Mouse (Mus musculus) thymus, postnatal 14 days (tissue): Measurements from ENCODE around the gene Angptl8.
"Not testable (repeated sequence)": the region's sequence is repeated elsewhere in the genome, so short reads cannot be mapped to it uniquely, and the experiment has no call there.

Source experiments
- DNase-seq: peaks from one replicate; pipeline ENCODE4 v3.0.0; 2021

Gene Angptl8

GRCm38 (mm10) chr9:21835258-21835912 is at the start of gene Angptl8:
Gene Angptl8 (plus strand): TSS chr9:21835510.
- no peak for DNase-seq

DNA sequence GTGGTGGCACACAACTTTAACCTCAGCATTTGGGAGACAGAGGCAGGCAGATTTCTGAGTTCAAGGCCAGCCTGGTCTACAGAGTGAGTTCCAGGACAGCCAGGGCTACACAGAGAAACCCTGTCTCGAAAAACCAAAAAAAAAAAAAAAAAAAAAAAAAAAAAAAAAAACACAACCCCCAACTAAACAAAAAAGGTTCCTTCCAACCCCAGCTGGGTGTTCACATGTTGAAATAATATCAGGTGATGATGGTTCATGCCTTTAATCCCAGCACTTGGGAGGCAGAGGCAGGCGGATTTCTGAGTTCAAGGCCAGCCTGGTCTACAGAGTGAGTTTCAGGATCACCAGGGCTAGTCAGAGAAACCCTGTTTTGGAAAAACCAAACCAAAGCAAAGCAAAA is 49.0 kb upstream of the Angptl8 start:
- not testable (repeated sequence) for DNase-seq

DNA sequence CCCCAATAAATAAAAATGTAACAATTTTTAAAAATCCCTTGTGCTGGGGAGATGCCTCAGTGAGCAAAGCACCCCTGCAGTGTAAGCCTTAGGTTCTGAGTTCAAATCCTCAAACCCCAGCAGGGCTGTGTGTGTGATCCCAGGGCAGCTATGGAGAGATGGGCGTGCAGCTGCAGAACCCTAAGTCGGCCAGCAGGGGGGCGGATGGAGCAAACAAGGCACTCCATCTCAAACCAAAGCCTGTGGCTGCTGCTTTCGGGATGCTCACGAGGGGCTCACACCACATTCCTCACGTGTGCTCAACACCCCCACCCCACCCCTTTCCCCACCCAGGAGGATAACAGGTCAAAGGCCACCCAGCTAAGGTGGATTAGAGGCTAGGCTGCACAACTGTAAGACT is 48.4 kb upstream of the Angptl8 start:
- peak; percentile 71 for DNase-seq

DNA sequence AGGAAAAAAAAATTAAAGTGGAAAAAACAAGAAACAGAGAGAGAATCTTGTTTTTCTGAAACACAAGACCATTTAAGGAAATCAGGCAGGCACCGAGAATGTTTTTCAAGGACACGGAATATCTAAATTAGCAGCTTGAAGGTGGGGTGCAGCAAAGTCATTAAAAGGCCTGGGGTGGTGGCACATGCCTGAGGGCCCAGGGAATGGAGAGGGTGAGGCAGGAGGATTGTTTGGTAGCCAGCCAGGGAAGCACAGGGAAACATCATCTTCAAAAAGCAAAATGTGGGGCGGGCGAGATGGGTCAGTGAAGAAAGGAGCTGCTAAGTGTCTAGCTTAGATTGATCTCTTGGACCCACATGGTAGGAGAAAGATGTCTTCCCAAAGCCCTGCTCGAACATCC is 47.7 kb upstream of the Angptl8 start:
- no peak for DNase-seq

- DNase-seq, result no peak
Measured at GRCm38 (mm10) chr9:21788234-21788633, 47.1 kb upstream of the Angptl8 start.

DNA sequence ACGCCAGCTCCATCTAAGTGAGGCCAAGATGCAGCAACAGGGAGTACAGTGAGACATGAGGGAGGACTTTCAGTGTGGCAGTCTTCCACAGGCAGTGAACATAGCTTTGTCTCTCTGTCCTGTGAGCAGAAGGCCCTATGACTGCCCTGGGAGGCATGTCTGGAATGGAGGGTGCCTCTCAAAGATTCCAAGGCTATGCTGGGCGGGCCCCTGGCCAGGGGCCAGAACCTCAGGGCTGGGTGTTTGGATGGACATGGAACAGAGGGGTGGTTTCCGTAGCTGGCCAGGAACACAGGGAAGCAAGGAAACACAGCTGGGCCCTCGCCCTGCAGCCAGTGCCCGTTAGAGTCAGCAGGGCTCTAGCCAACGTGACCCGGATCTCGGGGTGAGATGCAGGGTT is 43.4 kb upstream of the Angptl8 start:
- no peak for DNase-seq

- no peak for DNase-seq
Measured at GRCm38 (mm10) chr9:21792644-21793043, 42.7 kb upstream of the Angptl8 start.

- not testable (repeated sequence) for DNase-seq
Measured at GRCm38 (mm10) chr9:21793507-21793906, 41.8 kb upstream of the Angptl8 start.

GRCm38 (mm10) chr9:21794344-21794834 is 40.9 kb upstream of the Angptl8 start:
- DNase-seq, result no peak

- no peak for DNase-seq
Measured at GRCm38 (mm10) chr9:21794925-21795324, 40.4 kb upstream of the Angptl8 start.

DNA sequence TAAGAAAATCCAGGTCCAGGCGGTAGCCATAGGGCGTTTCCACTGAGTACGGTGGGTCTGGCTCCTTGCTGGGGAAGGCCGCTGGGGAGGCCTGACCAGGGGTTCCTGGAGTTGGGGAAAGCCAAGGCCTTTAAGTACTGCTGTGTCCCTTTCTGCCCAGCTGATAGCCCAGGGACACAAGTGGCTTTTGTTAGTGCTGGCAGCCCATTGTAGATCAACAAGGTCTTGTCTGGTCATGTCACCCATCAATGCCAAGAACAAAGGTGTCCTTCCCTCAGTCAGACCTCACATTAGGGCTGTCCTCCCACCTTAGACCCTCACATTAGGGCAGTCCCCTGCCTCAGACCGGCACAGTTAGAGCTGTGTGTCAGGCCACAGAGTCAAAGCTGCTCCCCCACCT is 39.7 kb upstream of the Angptl8 start:
- no peak for DNase-seq

DNA sequence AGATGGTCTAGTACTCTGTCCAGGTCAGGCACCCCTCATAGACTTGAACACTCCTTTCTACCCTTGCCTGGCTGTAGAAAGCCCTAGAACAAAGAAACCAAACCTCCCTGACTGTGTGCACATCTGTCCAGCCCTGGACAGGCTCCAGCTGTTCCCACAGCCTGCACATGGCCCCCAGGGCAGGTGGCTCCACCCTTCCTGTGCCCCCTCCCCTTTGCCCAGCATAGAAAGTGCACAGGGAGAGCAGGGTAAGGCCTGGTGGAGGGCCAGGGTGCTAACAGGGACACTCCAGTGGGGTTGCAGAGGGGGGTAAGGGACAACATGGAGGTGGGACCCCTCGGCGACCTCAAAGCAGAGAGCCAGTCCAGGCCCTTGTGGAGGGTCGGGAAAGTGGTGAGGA is 39.1 kb upstream of the Angptl8 start:
- no peak for DNase-seq

GRCm38 (mm10) chr9:21796919-21797318 is 38.4 kb upstream of the Angptl8 start:
- no peak for DNase-seq

- peak; percentile 44 for DNase-seq
Measured at GRCm38 (mm10) chr9:21797921-21798344, 37.4 kb upstream of the Angptl8 start.

GRCm38 (mm10) chr9:21798345-21799009 is 36.8 kb upstream of the Angptl8 start, which contains the start of gene Kank2:
Gene Kank2 (minus strand): TSS chr9:21798744.
- peak; percentile 89 for DNase-seq

DNA sequence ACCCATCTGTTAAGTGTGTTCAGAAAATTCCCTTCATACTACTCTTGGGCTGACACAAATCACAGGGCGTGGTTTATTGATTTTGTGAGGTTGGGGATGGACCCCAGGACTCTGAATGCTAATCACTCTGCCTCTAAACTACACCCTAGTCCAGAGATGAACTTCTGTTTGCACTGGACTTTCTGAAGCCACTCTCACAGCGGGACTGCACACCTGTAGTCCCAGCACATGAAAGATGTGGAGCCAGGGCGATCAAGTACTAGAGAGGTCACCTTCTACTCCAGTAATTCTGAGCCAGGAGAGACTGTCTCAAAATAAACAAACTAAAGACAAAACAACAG is 36.3 kb upstream of the Angptl8 start:
- no peak for DNase-seq

GRCm38 (mm10) chr9:21801121-21801520 is 34.2 kb upstream of the Angptl8 start:
- no peak for DNase-seq

DNA sequence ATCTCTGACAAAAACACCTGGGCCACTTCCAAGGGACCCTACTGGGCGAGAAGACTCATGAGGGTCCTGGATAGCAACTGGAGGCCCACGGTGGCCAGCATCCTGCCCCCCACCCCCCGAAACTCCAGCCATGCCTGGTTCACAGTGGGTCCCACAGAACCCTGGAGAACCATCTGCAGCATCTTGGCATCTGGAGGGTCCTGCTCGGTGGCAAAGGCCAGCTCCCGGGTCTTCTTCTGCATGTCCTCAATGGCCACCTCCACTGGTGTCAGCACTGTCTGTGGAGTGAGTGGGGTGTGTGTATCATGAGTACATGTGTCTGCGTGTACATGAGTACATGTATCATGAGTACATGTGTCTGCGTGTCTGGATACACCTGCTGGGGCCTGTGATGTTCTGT is 33.7 kb upstream of the Angptl8 start:
- DNase-seq, result no peak

GRCm38 (mm10) chr9:21803986-21804644 is 31.2 kb upstream of the Angptl8 start:
- peak; percentile 77 for DNase-seq

GRCm38 (mm10) chr9:21806363-21806762 is 28.9 kb upstream of the Angptl8 start:
- no peak for DNase-seq

GRCm38 (mm10) chr9:21806976-21807375 is 28.3 kb upstream of the Angptl8 start:
- no peak for DNase-seq

GRCm38 (mm10) chr9:21808561-21808960 is 26.7 kb upstream of the Angptl8 start:
- DNase-seq, result peak; percentile 17

DNA sequence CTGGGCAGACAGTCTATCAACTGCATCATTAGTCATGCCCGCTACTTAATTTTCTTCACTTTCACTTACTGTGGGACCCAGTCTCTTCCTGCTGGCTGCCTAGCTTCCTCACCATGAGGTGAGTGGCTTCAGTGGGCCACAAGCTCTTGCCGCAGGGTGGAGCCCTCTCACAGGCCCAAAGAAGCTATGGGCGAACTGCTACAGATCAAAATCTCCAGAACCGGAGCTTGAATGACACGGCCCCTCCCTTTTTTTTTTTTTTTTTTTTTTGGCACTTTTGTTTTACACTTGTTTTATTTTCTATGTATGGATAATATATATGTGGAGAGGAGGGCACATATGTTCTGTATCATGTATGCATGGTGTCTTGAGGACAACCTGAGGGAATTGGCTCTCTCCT is 24.1 kb upstream of the Angptl8 start:
- DNase-seq, result no peak

DNA sequence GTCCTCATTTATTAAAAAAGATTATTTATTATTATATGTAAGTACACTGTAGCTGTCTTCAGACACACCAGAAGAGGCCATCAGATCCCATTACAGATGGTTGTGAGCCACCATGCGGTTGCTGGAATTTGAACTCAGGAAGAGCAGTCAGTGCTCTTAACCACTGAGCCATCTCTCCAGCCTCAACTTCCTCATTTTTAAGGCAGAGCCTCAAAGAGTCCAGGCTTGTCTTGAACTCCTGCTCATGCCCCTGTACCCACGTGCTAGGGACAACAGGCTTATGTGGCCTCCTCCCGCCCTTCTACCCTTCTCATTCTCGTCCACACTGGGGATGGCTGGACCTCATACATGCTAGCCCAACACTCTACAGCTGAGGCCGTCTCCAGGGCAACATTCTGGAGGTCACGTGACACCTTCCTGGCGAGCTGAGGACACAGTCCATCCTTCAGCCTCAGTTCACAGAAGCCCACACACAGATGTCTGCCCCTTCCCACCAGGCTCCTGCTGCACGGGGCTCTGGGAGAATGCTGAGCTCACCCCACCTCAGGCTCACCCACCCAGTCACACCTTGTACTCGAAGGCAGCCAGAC is 18.5 kb upstream of the Angptl8 start:
- DNase-seq, result no peak
